Mouse (Mus musculus) kidney, postnatal 25 days (tissue): ENCODE data around the gene Srgap3.

Source experiments
- DNase-seq, 2 experiments: peaks; one replicate each; pipeline ENCODE4 v3.0.0; 2021; ENCODE audit warnings: mixed read lengths in 2 of 2

Gene Srgap3

GRCm38 (mm10) chr6:112946895-112947436 is at the start of gene Srgap3:
Gene Srgap3, minus strand, starts transcription at chr6:112947266.
- DNase-seq, result peak; percentile 80 to 87

GRCm38 (mm10) chr6:112995708-112996107 is 48.6 kb upstream of the Srgap3 start:
- DNase-seq, result no peak

GRCm38 (mm10) chr6:112990119-112990518 is 43.1 kb upstream of the Srgap3 start:
- DNase-seq, result no peak

- DNase-seq, result no peak
Observed at GRCm38 (mm10) chr6:112985362-112986314, 38.6 kb upstream of the Srgap3 start.

GRCm38 (mm10) chr6:112982241-112982640 is 35.2 kb upstream of the Srgap3 start:
- DNase-seq, result no peak

DNA sequence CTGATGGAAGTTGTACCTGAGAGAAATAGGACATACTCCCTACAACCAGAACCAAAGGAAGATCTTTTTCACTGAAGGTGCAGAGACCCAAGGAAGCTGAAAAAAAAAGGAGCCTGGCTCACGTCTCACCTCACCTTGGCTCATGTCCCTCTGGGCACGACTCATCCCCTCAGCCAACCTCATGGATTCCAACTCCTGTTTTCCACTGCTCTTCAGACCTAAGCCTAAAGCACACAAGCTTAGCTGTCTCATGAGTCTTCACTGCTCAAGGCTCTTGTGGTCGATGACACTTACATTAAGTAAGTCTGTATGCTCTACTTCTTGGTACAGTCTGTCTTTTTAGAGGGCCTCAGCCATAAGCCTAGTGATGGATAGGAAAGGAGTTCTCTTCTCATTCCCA is 31.9 kb upstream of the Srgap3 start:
- no peak for DNase-seq

DNA sequence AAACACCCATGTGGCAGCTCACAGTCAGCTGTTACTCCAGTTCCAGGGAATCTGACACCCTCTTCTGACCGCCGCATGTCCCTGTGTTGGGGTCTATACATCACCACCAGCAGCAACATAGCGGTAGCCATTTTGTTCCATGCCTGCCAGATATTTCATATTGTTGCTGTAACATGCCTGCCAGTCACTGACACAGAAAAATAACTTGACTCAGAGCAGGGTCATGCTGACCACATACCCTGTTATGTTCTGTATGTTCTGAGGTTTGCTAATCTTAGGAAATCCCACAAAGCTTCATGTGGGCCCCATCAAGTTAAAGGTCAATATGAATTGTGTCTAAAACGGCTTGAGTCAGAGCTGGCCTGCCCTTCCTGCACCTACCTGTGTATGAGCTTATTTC is 30.2 kb upstream of the Srgap3 start:
- DNase-seq, result no peak

- no peak for DNase-seq
Observed at GRCm38 (mm10) chr6:112976541-112976940, 29.5 kb upstream of the Srgap3 start.

- no peak for DNase-seq
Observed at GRCm38 (mm10) chr6:112976136-112976535, 29.1 kb upstream of the Srgap3 start.

DNA sequence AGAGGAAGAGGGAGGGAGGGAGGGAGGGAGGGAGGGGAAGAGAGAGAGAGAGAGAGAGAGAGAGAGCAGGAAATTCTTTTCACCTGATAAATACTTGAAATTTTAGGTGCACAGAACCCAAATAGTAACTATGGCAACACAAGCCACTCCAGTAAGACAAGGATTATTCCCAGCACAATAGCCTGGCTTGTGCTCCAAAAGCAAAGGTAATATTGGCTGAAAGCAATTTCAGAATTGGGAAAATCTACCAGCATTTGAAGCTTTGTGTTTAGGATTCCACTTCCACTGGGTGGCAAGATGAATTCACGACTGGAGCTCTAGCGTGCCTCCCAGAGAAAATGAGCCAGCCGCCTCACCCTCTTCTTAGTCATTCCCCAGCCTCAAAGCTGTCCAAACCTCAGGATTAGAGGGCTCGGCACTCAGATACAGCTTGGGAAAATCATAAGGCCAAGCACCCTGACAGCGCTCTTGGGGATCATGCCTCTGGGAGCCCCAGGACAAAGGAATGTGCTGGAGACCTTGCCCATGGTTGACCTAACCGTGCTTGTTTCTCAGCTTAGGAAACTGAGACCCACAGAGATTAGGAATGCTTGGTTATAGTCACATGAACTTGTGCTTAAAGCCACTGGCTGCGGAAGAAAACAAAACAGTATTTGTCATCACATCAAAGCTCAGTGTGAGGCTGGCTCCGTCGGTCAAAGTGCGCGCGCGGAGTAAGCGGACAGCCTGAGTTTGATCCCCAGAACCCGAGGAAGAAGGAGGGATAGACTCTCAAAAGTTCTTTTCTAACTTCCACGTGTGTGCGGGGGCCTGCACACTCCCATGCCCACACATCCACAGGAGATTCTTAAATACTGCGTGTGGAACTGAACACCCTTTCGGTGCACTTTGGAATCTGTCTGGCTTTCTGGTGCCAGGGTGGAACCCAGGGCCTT is 27.0 kb upstream of the Srgap3 start:
- no peak for DNase-seq

DNA sequence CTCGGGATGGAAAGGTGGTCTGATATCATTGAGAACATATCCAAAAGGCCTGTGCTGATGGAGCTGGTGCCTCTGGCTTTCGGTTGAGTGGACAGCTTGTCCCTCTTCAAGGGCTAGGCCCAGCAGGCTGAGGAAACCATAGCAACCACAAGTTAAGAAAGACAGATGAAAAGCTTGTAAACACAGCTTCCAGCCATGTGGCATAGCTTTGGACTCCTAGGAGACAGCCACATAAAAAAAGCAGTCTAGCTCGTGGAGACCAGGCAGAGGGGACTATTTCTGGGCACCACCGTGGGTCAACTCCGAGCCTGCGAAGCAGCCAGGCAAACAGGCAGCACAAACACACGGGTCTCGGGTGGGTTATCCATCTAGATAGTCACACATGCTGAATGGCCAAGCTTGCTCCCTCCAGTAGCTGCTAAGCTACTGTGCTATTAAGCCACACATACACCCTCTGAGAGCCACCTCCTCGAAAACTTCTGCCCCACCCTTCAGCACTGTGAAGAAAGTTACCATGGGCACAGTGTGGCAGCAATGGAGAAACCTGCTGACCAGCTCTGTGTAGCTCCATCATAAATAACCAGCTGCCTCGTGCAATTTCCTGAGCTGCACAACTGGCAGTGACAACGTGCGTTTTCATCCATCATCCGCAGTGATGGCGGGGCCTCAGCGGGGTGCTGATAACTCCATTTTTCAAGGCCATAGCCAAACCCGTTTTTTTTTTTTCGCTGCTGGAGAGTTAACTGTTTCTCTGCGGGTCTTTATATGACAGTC is 26.0 kb upstream of the Srgap3 start:
- no peak for DNase-seq

GRCm38 (mm10) chr6:112972127-112972526 is 25.1 kb upstream of the Srgap3 start:
- DNase-seq, result no peak

GRCm38 (mm10) chr6:112971116-112971768 is 24.2 kb upstream of the Srgap3 start:
- no peak for DNase-seq

- DNase-seq, result no peak
Observed at GRCm38 (mm10) chr6:112967359-112967758, 20.3 kb upstream of the Srgap3 start.

DNA sequence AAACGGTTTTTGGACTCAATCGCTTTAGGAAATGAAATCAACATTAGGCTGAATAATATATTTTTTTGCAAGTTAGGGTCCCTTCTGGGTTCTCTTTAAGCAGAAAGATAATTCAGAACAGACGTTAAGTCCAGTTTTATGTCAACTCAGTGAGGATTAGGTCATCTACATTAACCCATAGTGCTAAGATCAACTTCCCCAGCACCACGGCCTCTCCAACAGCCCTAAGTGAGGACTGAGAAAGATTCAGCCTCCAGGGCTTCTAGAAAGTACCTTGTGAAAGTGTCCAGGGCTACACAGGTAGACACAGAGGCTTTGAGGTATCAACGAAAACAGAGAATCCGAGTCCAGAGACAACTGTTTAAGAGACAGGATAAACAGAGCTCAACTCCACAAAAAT is 11.3 kb upstream of the Srgap3 start:
- DNase-seq, result no peak

- DNase-seq, result no peak
Observed at GRCm38 (mm10) chr6:112957583-112958280, 10.7 kb upstream of the Srgap3 start.

- no peak for DNase-seq
Observed at GRCm38 (mm10) chr6:112955773-112956172, 8.7 kb upstream of the Srgap3 start.

DNA sequence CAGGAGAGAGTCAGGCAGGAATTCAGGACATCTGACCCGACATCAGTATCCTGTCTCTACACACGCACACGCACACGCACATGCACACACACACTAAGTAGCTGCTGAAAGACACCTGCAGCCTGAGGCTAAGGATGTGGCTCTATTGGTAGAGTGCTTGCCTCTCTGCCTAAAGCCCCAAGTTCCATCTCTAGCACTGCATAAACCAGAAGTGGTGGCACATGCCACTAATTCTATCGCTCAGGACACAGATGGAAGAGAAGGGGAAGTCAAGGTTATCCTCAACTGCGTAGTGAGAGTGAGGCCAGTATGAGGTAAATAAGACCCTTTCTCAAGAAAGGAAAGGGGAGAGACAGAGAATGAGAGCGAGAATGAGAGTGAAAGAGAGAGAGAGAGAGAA is 6.8 kb upstream of the Srgap3 start:
- no peak for DNase-seq

- DNase-seq, result no peak
Observed at GRCm38 (mm10) chr6:112951254-112951653, 4.2 kb upstream of the Srgap3 start.

GRCm38 (mm10) chr6:112950205-112951110 is 3.4 kb upstream of the Srgap3 start:
- no peak for DNase-seq
